Mouse (Mus musculus) heart, postnatal 0 days (tissue): ENCODE results near the gene C1ql3.

ENCODE experiments used
- CTCF ChIP-seq: IDR thresholded peaks from 2 replicates; pipeline ENCODE4 v1.5.1; 2016; ENCODE audit warnings: antibody characterized with exemption, control low read depth, low read depth
- EP300 ChIP-seq: IDR thresholded peaks from 2 replicates; pipeline ENCODE4 v1.6.1; 2016; ENCODE audit warnings: antibody characterized with exemption, low read depth

- TF ChIP-seq EP300 (no peak), CTCF (no peak)
These were observed 32.9 kb upstream of the C1ql3 start for GRCm38 (mm10) chr2:13044555-13044954.
